Mouse (Mus musculus): ENCODE measurements around the gene Sf3a3. TPM values are rescaled to one million over a fixed set of nuclear protein-coding genes. Genes with fewer than 3 reads are reported as not detected.

Sf3a3 gene
- total RNA-seq, 1 experiment = 117 TPM

GRCm38 (mm10) chr4:124737486-124737885 lies 22.9 kb downstream of the Sf3a3 start:
- peaks cover 2 to 10% of the 10 kb centered on the region in 2 experiments; a peak in 1 of 4 replicates for H3K4me1 ChIP-seq (ENCODE audit: control insufficient read depth in 2 of 2, insufficient read depth in 2 of 2, low read length in 2 of 2, poor library complexity in 1 of 2)
- H3K4me3 ChIP-seq (ENCODE audit: insufficient read depth in 1 of 2, low read depth in 1 of 2, low read length in 2 of 2, poor library complexity in 1 of 2, severe bottlenecking in 1 of 2) = no peak overlapping the region
- H3K9ac ChIP-seq (ENCODE audit: insufficient read depth, low read depth, low read length, poor library complexity, severe bottlenecking) = no peak overlapping the region
- in situ Hi-C loops (cut with MboI; ENCODE audit: low sequenced_read_pairs in 2 of 2, unreplicated experiment in 2 of 2) = no loop called here
- H3K36me3 ChIP-seq (ENCODE audit: control insufficient read depth, insufficient read depth, low read length, poor library complexity, severe bottlenecking) = peaks cover 6% of the 10 kb centered on the region
- H3K27ac ChIP-seq (ENCODE audit: insufficient read depth, low read depth, low read length, poor library complexity, severe bottlenecking) = no peak overlapping the region
- TF ChIP-seq CHD2 (IDR thresholded peaks at IDR 0.05; ENCODE audit: low read depth, low read length) (no peak), MAFK (IDR thresholded peaks at IDR 0.05; ENCODE audit: insufficient read depth, low read depth, low read length) (no peak), HCFC1 (IDR thresholded peaks at IDR 0.05; ENCODE audit: borderline replicate concordance, insufficient read depth, low read length) (no peak), ZC3H11A (IDR thresholded peaks at IDR 0.05; ENCODE audit: borderline replicate concordance, low read depth, low read length) (no peak), ZNF384 (IDR thresholded peaks at IDR 0.05; ENCODE audit: low read depth, low read length) (no peak)
- H3K9me3 ChIP-seq (ENCODE audit: control insufficient read depth, insufficient read depth, low read depth, low read length) = no peaks in the 10 kb centered on the region
- no peak for DNase-seq (ENCODE audit: low read depth, low spot score)

GRCm38 (mm10) chr4:124738013-124738412 lies 23.4 kb downstream of the Sf3a3 start:
- Histone ChIP-seq H3K4me1 (ENCODE audit: control insufficient read depth in 2 of 2, insufficient read depth in 2 of 2, low read length in 2 of 2, poor library complexity in 1 of 2) (peaks cover 2 to 10% of the 10 kb centered on the region in 2 experiments; a peak in 1 of 4 replicates), H3K4me3 (ENCODE audit: insufficient read depth in 1 of 2, low read depth in 1 of 2, low read length in 2 of 2, poor library complexity in 1 of 2, severe bottlenecking in 1 of 2) (no peak overlapping the region), H3K36me3 (ENCODE audit: control insufficient read depth, insufficient read depth, low read length, poor library complexity, severe bottlenecking) (peaks cover 3% of the 10 kb centered on the region), H3K9ac (ENCODE audit: insufficient read depth, low read depth, low read length, poor library complexity, severe bottlenecking) (no peak overlapping the region), H3K27ac (ENCODE audit: insufficient read depth, low read depth, low read length, poor library complexity, severe bottlenecking) (no peak overlapping the region), H3K9me3 (ENCODE audit: control insufficient read depth, insufficient read depth, low read depth, low read length) (no peaks in the 10 kb centered on the region)
- TF ChIP-seq MAFK (IDR thresholded peaks at IDR 0.05; ENCODE audit: insufficient read depth, low read depth, low read length) (no peak), ZNF384 (IDR thresholded peaks at IDR 0.05; ENCODE audit: low read depth, low read length) (no peak), HCFC1 (IDR thresholded peaks at IDR 0.05; ENCODE audit: borderline replicate concordance, insufficient read depth, low read length) (no peak), CHD2 (IDR thresholded peaks at IDR 0.05; ENCODE audit: low read depth, low read length) (no peak), ZC3H11A (IDR thresholded peaks at IDR 0.05; ENCODE audit: borderline replicate concordance, low read depth, low read length) (no peak)
- in situ Hi-C loops (cut with MboI; ENCODE audit: low sequenced_read_pairs in 2 of 2, unreplicated experiment in 2 of 2) = no loop called here
- no peak for DNase-seq (ENCODE audit: low read depth, low spot score)

GRCm38 (mm10) chr4:124738783-124739182 lies 24.2 kb downstream of the Sf3a3 start:
- H3K27ac ChIP-seq (ENCODE audit: insufficient read depth, low read depth, low read length, poor library complexity, severe bottlenecking) = no peak overlapping the region
- DNase-seq (ENCODE audit: low read depth, low spot score) = no peak
- TF ChIP-seq ZNF384 (IDR thresholded peaks at IDR 0.05; ENCODE audit: low read depth, low read length) (no peak), CHD2 (IDR thresholded peaks at IDR 0.05; ENCODE audit: low read depth, low read length) (no peak), ZC3H11A (IDR thresholded peaks at IDR 0.05; ENCODE audit: borderline replicate concordance, low read depth, low read length) (no peak), HCFC1 (IDR thresholded peaks at IDR 0.05; ENCODE audit: borderline replicate concordance, insufficient read depth, low read length) (no peak), MAFK (IDR thresholded peaks at IDR 0.05; ENCODE audit: insufficient read depth, low read depth, low read length) (no peak)
- no peak overlapping the region for H3K4me3 ChIP-seq (ENCODE audit: insufficient read depth in 1 of 2, low read depth in 1 of 2, low read length in 2 of 2, poor library complexity in 1 of 2, severe bottlenecking in 1 of 2)
- in situ Hi-C loops (cut with MboI; ENCODE audit: low sequenced_read_pairs in 2 of 2, unreplicated experiment in 2 of 2) = no loop called here
- no peaks in the 10 kb centered on the region for H3K36me3 ChIP-seq (ENCODE audit: control insufficient read depth, insufficient read depth, low read length, poor library complexity, severe bottlenecking)
- H3K9ac ChIP-seq (ENCODE audit: insufficient read depth, low read depth, low read length, poor library complexity, severe bottlenecking) = no peak overlapping the region
- peaks cover 2 to 10% of the 10 kb centered on the region in 2 experiments; a peak in 1 of 4 replicates for H3K4me1 ChIP-seq (ENCODE audit: control insufficient read depth in 2 of 2, insufficient read depth in 2 of 2, low read length in 2 of 2, poor library complexity in 1 of 2)
- H3K9me3 ChIP-seq (ENCODE audit: control insufficient read depth, insufficient read depth, low read depth, low read length) = no peaks in the 10 kb centered on the region

- H3K27ac ChIP-seq (ENCODE audit: insufficient read depth, low read depth, low read length, poor library complexity, severe bottlenecking) = no peak within 1 kb of the TSS
- TF ChIP-seq ZC3H11A (IDR thresholded peaks at IDR 0.05; ENCODE audit: borderline replicate concordance, low read depth, low read length) = 0 out of 2 replicates have a peak, but pooled peaks have one; percentile 7
- TF ChIP-seq HCFC1 (IDR thresholded peaks at IDR 0.05; ENCODE audit: borderline replicate concordance, insufficient read depth, low read length) = peak; percentile 95
- no peak for TF ChIP-seq ZNF384 (IDR thresholded peaks at IDR 0.05; ENCODE audit: low read depth, low read length)
- H3K36me3 ChIP-seq (ENCODE audit: control insufficient read depth, insufficient read depth, low read length, poor library complexity, severe bottlenecking) = no peaks in the 10 kb centered on the region
- peak within 1 kb of the TSS; percentile 39 to 80 for H3K4me3 ChIP-seq (ENCODE audit: insufficient read depth in 1 of 2, low read depth in 1 of 2, low read length in 2 of 2, poor library complexity in 1 of 2, severe bottlenecking in 1 of 2)
- in situ Hi-C loops (cut with MboI; ENCODE audit: low sequenced_read_pairs in 2 of 2, unreplicated experiment in 2 of 2) = no loop called here
- H3K9me3 ChIP-seq (ENCODE audit: control insufficient read depth, insufficient read depth, low read depth, low read length) = no peaks in the 10 kb centered on the region
- DNase-seq (ENCODE audit: low read depth, low spot score) = peak; percentile 30
- H3K4me1 ChIP-seq (ENCODE audit: control insufficient read depth in 2 of 2, insufficient read depth in 2 of 2, low read length in 2 of 2, poor library complexity in 1 of 2) = peaks cover 2 to 10% of the 10 kb centered on the region in 2 experiments; a peak in 1 of 4 replicates
- H3K9ac ChIP-seq (ENCODE audit: insufficient read depth, low read depth, low read length, poor library complexity, severe bottlenecking) = peak within 1 kb of the TSS; percentile 6
Measured at GRCm38 (mm10) chr4:124741376-124742343, 27.1 kb downstream of the Sf3a3 start, which contains the start of gene Inpp5b. Gene Inpp5b (plus strand): TSS chr4:124741850.

All from ES-E14 (cell line).